Mouse (Mus musculus): ENCODE results near the gene Aldh9a1. TPM values are rescaled to one million over a fixed set of nuclear protein-coding genes. Genes with fewer than 3 reads are reported as not detected.
A peak's percentile ranks its signal among the peaks of the same experiment; 100 is the strongest.

Gene Aldh9a1
- polyA plus RNA-seq, 1 experiment from 2014 or later = 29.5 TPM

GRCm38 (mm10) chr1:167387796-167388195 lies 38.0 kb downstream of the Aldh9a1 start:
- 79% methylated on average over 3 of the region's 3 CpGs for WGBS
- no peak overlapping the region for H3K9ac ChIP-seq (replicated peaks)

GRCm38 (mm10) chr1:167388571-167388970 lies 38.8 kb downstream of the Aldh9a1 start:
- Histone ChIP-seq H3K4me3 (no peak overlapping the region), H3K27ac (replicated peaks) (no peak overlapping the region), H3K4me2 (replicated peaks) (no peak overlapping the region), H3K9ac (replicated peaks) (no peak overlapping the region), H3K36me3 (no peaks in the 10 kb centered on the region), H3K9me3 (no peaks in the 10 kb centered on the region), H3K27me3 (no peaks in the 10 kb centered on the region), H3K4me1 (peaks cover 12% of the 10 kb centered on the region)
- no peak for ATAC-seq (replicated peaks)
- WGBS = 80% methylated on average over 6 of the region's 6 CpGs

More at GRCm38 (mm10) chr1:167387796-167388195, 38.0 kb downstream of the Aldh9a1 start:
- Histone ChIP-seq H3K36me3 (no peaks in the 10 kb centered on the region), H3K27me3 (no peaks in the 10 kb centered on the region), H3K4me3 (no peak overlapping the region), H3K4me2 (replicated peaks) (no peak overlapping the region), H3K27ac (replicated peaks) (no peak overlapping the region), H3K4me1 (peaks cover 8% of the 10 kb centered on the region), H3K9me3 (no peaks in the 10 kb centered on the region)
- ATAC-seq (replicated peaks) = no peak

GRCm38 (mm10) chr1:167389584-167389983 lies 39.8 kb downstream of the Aldh9a1 start:
- Histone ChIP-seq H3K4me1 (peaks cover 15% of the 10 kb centered on the region), H3K9me3 (no peaks in the 10 kb centered on the region), H3K4me2 (replicated peaks) (no peak overlapping the region), H3K27me3 (no peaks in the 10 kb centered on the region), H3K4me3 (no peak overlapping the region), H3K9ac (replicated peaks) (no peak overlapping the region), H3K36me3 (no peaks in the 10 kb centered on the region), H3K27ac (replicated peaks) (no peak overlapping the region)
- no peak for ATAC-seq (replicated peaks)
- 88% methylated on average over 7 of the region's 7 CpGs for WGBS

- Histone ChIP-seq H3K27me3 (no peaks in the 10 kb centered on the region), H3K4me2 (replicated peaks) (no peak overlapping the region), H3K36me3 (no peaks in the 10 kb centered on the region), H3K27ac (replicated peaks) (no peak overlapping the region), H3K9me3 (no peaks in the 10 kb centered on the region), H3K4me1 (peaks cover 17% of the 10 kb centered on the region), H3K9ac (replicated peaks) (no peak overlapping the region), H3K4me3 (no peak overlapping the region)
- WGBS = 72% methylated on average over 4 of the region's 4 CpGs
- ATAC-seq (replicated peaks) = no peak
Observed at GRCm38 (mm10) chr1:167390381-167390780, 40.6 kb downstream of the Aldh9a1 start.

- 69% methylated on average over 6 of the region's 6 CpGs for WGBS
- no peaks in the 10 kb centered on the region for H3K36me3 ChIP-seq
- peaks cover 17% of the 10 kb centered on the region for H3K4me1 ChIP-seq
- no peak overlapping the region for H3K4me2 ChIP-seq (replicated peaks)
- no peaks in the 10 kb centered on the region for H3K9me3 ChIP-seq
- ATAC-seq (replicated peaks) = no peak
- no peak overlapping the region for H3K27ac ChIP-seq (replicated peaks)
- H3K9ac ChIP-seq (replicated peaks) = no peak overlapping the region
- no peak overlapping the region for H3K4me3 ChIP-seq
- no peaks in the 10 kb centered on the region for H3K27me3 ChIP-seq
Observed at GRCm38 (mm10) chr1:167391241-167391640, 41.5 kb downstream of the Aldh9a1 start.

- no peaks in the 10 kb centered on the region for H3K36me3 ChIP-seq
- no peaks in the 10 kb centered on the region for H3K9me3 ChIP-seq
- H3K4me1 ChIP-seq = peaks cover 17% of the 10 kb centered on the region
- H3K4me2 ChIP-seq (replicated peaks) = peak overlapping the region; percentile 80
- ATAC-seq (replicated peaks) = no peak
- 49% methylated on average over 2 of the region's 2 CpGs for WGBS
- H3K27me3 ChIP-seq = no peaks in the 10 kb centered on the region
- H3K9ac ChIP-seq (replicated peaks) = peak overlapping the region; percentile 54
- H3K4me3 ChIP-seq = peak overlapping the region; percentile 64
- H3K27ac ChIP-seq (replicated peaks) = no peak overlapping the region
Observed at GRCm38 (mm10) chr1:167392031-167392640, 42.3 kb downstream of the Aldh9a1 start.

- ATAC-seq (replicated peaks) = no peak
- H3K4me1 ChIP-seq = peaks cover 17% of the 10 kb centered on the region
- peak overlapping the region; percentile 54 for H3K9ac ChIP-seq (replicated peaks)
- H3K4me3 ChIP-seq = peak overlapping the region; percentile 64
- H3K27ac ChIP-seq (replicated peaks) = no peak overlapping the region
- no peaks in the 10 kb centered on the region for H3K9me3 ChIP-seq
- no peaks in the 10 kb centered on the region for H3K27me3 ChIP-seq
- WGBS = 14% methylated on average over 8 of the region's 8 CpGs
- H3K36me3 ChIP-seq = no peaks in the 10 kb centered on the region
- peak overlapping the region; percentile 80 for H3K4me2 ChIP-seq (replicated peaks)
Observed at GRCm38 (mm10) chr1:167392687-167393086, 42.9 kb downstream of the Aldh9a1 start.

- H3K4me2 ChIP-seq (replicated peaks) = peak overlapping the region; percentile 80
- no peaks in the 10 kb centered on the region for H3K9me3 ChIP-seq
- H3K27me3 ChIP-seq = no peaks in the 10 kb centered on the region
- peak; percentile 36 for ATAC-seq (replicated peaks)
- peak overlapping the region; percentile 64 for H3K4me3 ChIP-seq
- peak overlapping the region; percentile 84 for H3K27ac ChIP-seq (replicated peaks)
- WGBS = 2% methylated on average over 15 of the region's 15 CpGs
- H3K9ac ChIP-seq (replicated peaks) = peak overlapping the region; percentile 54
- H3K36me3 ChIP-seq = no peaks in the 10 kb centered on the region
- H3K4me1 ChIP-seq = peaks cover 17% of the 10 kb centered on the region
Observed at GRCm38 (mm10) chr1:167393281-167393680, 43.5 kb downstream of the Aldh9a1 start.

GRCm38 (mm10) chr1:167393683-167394492 lies 44.1 kb downstream of the Aldh9a1 start, which contains the start of gene Mgst3:
Mgst3 (minus strand) TSS chr1:167393841.
- under 1% methylated on average over 45 of the region's 45 CpGs for WGBS
- Histone ChIP-seq H3K27ac (replicated peaks) (peak within 1 kb of the TSS; percentile 84), H3K9ac (replicated peaks) (peak within 1 kb of the TSS; percentile 54), H3K27me3 (no peaks in the 10 kb centered on the region), H3K4me2 (replicated peaks) (peak within 1 kb of the TSS; percentile 80), H3K36me3 (no peaks in the 10 kb centered on the region), H3K4me3 (peak within 1 kb of the TSS; percentile 64), H3K4me1 (peaks cover 17% of the 10 kb centered on the region), H3K9me3 (no peaks in the 10 kb centered on the region)
- peak; percentile 96 for ATAC-seq (replicated peaks)

GRCm38 (mm10) chr1:167405237-167405636 lies 55.4 kb downstream of the Aldh9a1 start:
- H3K27me3 ChIP-seq = 0 out of 2 replicates have a peak, but pooled peaks cover 1% of the 10 kb centered on the region
- H3K4me3 ChIP-seq = no peak overlapping the region
- no peaks in the 10 kb centered on the region for H3K36me3 ChIP-seq
- 88% methylated on average over 4 of the region's 4 CpGs for WGBS
- ATAC-seq (replicated peaks) = no peak
- no peak overlapping the region for H3K4me2 ChIP-seq (replicated peaks)
- H3K27ac ChIP-seq (replicated peaks) = no peak overlapping the region
- no peaks in the 10 kb centered on the region for H3K9me3 ChIP-seq
- H3K4me1 ChIP-seq = no peaks in the 10 kb centered on the region
- H3K9ac ChIP-seq (replicated peaks) = no peak overlapping the region

GRCm38 (mm10) chr1:167409601-167410000 lies 59.8 kb downstream of the Aldh9a1 start:
- H3K36me3 ChIP-seq = no peaks in the 10 kb centered on the region
- H3K9ac ChIP-seq (replicated peaks) = no peak overlapping the region
- H3K9me3 ChIP-seq = no peaks in the 10 kb centered on the region
- H3K4me1 ChIP-seq = no peaks in the 10 kb centered on the region
- 77% methylated on average over 4 of the region's 4 CpGs for WGBS
- ATAC-seq (replicated peaks) = no peak
- no peak overlapping the region for H3K4me2 ChIP-seq (replicated peaks)
- H3K27ac ChIP-seq (replicated peaks) = no peak overlapping the region
- H3K27me3 ChIP-seq = 0 out of 2 replicates have a peak, but pooled peaks cover 5% of the 10 kb centered on the region
- no peak overlapping the region for H3K4me3 ChIP-seq

- Histone ChIP-seq H3K9me3 (no peaks in the 10 kb centered on the region), H3K4me3 (no peak overlapping the region), H3K36me3 (no peaks in the 10 kb centered on the region), H3K4me1 (no peaks in the 10 kb centered on the region), H3K9ac (replicated peaks) (no peak overlapping the region), H3K27ac (replicated peaks) (no peak overlapping the region), H3K4me2 (replicated peaks) (no peak overlapping the region), H3K27me3 (0 out of 2 replicates have a peak, but pooled peaks cover 5% of the 10 kb centered on the region)
- WGBS = 78% methylated on average over 12 of the region's 12 CpGs
- no peak for ATAC-seq (replicated peaks)
Observed at GRCm38 (mm10) chr1:167411991-167412715, 62.4 kb downstream of the Aldh9a1 start.

All from forebrain, embryonic 15.5 days (tissue).